Mouse (Mus musculus): ENCODE data around the gene Zfp422.

- TF ChIP-seq CTCF (IDR thresholded peaks at IDR 0.05): no peak
- TF ChIP-seq EP300 (IDR thresholded peaks at IDR 0.05; ENCODE audit: insufficient read depth, low read depth, low read length): no peak
- peak; percentile 54 for TF ChIP-seq POLR2A (IDR thresholded peaks at IDR 0.05; ENCODE audit: insufficient read depth, low read depth, low read length)
Measured at GRCm38 (mm10) chr6:116628539-116629171, at the start of gene Zfp422.

All from heart, adult 2 months (tissue).